Mouse (Mus musculus) forebrain, embryonic 14.5 days (tissue): ENCODE results near the gene Mbtd1. TPM values are rescaled to one million over a fixed set of nuclear protein-coding genes. Genes with fewer than 3 reads are reported as not detected.

Experiments used
- ATAC-seq: fragments of 200-750 bp; cut with Nextera tagmentation; 2 replicates; pipeline ENCODE4 v1.8.0; 2017; ENCODE audit warnings: mild to moderate bottlenecking, moderate library complexity
- DNase-seq: peaks from one replicate; pipeline ENCODE4 v3.0.0-alpha.2; 2015; ENCODE audit warnings: low spot score
- H3K27ac ChIP-seq: fragments of 300-500 bp; sonication (generic); 2 replicates; pipeline ENCODE4 v1.5.1; 2014; ENCODE audit warnings: low read depth, mild to moderate bottlenecking, control low read depth, low read length, moderate library complexity
- H3K27me3 ChIP-seq: fragments of 300-500 bp; sonication (generic); replicated peaks from 2 replicates; pipeline ENCODE4 v1.6.1; 2014; ENCODE audit warnings: low read length, control low read depth, mixed read lengths; ENCODE audit not compliant: control insufficient read depth, insufficient read depth
- H3K36me3 ChIP-seq: fragments of 300-500 bp; sonication (generic); 2 replicates; pipeline ENCODE4 v1.6.1; 2014; ENCODE audit warnings: low read length, control low read depth; ENCODE audit not compliant: control insufficient read depth, insufficient read depth
- H3K4me1 ChIP-seq: fragments of 300-500 bp; sonication (generic); 2 replicates; pipeline ENCODE4 v1.6.1; 2014; ENCODE audit warnings: antibody characterized with exemption, low read length, control low read depth; ENCODE audit not compliant: control insufficient read depth, insufficient read depth
- H3K4me2 ChIP-seq: fragments of 300-500 bp; sonication (generic); 2 replicates; pipeline ENCODE4 v1.6.1; 2014; ENCODE audit warnings: mild to moderate bottlenecking, control low read depth, low read length
- H3K4me3 ChIP-seq: fragments of 300-500 bp; sonication (generic); 2 replicates; pipeline ENCODE4 v1.5.1; 2014; ENCODE audit warnings: low read depth, low read length, control low read depth
- H3K9ac ChIP-seq: fragments of 300-500 bp; sonication (generic); 2 replicates; pipeline ENCODE4 v1.6.1; 2014; ENCODE audit warnings: mild to moderate bottlenecking, low read length, control low read depth, moderate library complexity
- H3K9me3 ChIP-seq: fragments of 300-500 bp; sonication (generic); replicated peaks from 2 replicates; pipeline ENCODE4 v1.6.1; 2016; ENCODE audit warnings: low read length, control low read depth, mixed read lengths; ENCODE audit not compliant: control insufficient read depth
- WGBS: fragments of 180-500 bp; shearing (Covaris S2); extraction: QIAGEN DNeasy Blood & Tissue Kit; methylation state at CpG from one replicate; pipeline ENCODE4 v1.1.7; 2014; 5-methylcytosine and 5-hydroxymethylcytosine counted together
- polyA plus RNA-seq: library from polyadenylated mRNA; unstranded; fragments of >200 nt; fragmentation: Nextera tagmentation; extraction: Ambion mirVana; gene quantifications from 2 replicates; pipeline ENCODE4 v1.2.1, GENCODE M21; 2014

Mbtd1 gene
- polyA plus RNA-seq, 1 experiment from 2014 or later = 27.2 TPM

- WGBS = 68% methylated on average over 12 of the region's 12 CpGs
- no peaks in the 10 kb centered on the region for H3K36me3 ChIP-seq
- DNase-seq (no peak), ATAC-seq (no peak)
- H3K27me3 ChIP-seq = no peaks in the 10 kb centered on the region
- no peak overlapping the region for H3K9ac ChIP-seq
- no peak overlapping the region for H3K27ac ChIP-seq
- no peak overlapping the region for H3K4me2 ChIP-seq
- no peak overlapping the region for H3K4me3 ChIP-seq
- no peaks in the 10 kb centered on the region for H3K9me3 ChIP-seq
- H3K4me1 ChIP-seq = no peaks in the 10 kb centered on the region
Measured at GRCm38 (mm10) chr11:93988328-93989062, 102.8 kb downstream of the Mbtd1 start.

DNA sequence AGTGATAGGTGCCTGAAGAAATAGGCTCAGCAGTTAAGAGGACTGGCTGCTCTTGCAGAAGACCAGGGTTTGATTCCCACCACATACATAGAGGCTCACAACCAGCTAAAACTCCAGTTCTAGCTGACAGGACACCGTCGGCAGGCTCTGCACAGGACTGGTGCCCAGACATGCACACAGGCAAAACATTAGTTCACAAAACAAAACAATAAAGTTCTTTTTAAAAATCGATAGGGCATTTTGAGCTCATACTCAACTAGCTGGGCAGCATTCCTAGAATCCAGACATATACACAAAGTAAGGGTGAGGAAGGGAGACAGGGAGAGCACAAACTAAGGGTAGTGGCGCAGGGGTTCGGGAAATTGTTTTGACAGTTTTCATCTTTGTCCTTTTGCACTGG is 108.9 kb downstream of the Mbtd1 start:
- H3K4me3 ChIP-seq = peak overlapping the region; percentile 92; the same call in 1 of the 2 replicates
- H3K4me2 ChIP-seq = peak overlapping the region; percentile 85
- 73% methylated on average over 5 of the region's 5 CpGs for WGBS
- no peaks in the 10 kb centered on the region for H3K36me3 ChIP-seq
- ATAC-seq = no peak
- no peak for DNase-seq
- no peaks in the 10 kb centered on the region for H3K9me3 ChIP-seq
- 0 out of 2 replicates have a peak overlapping the region, but pooled peaks have one; percentile 78 for H3K27ac ChIP-seq
- 0 out of 2 replicates have a peak overlapping the region, but pooled peaks have one; percentile 62 for H3K9ac ChIP-seq
- H3K27me3 ChIP-seq = no peaks in the 10 kb centered on the region
- H3K4me1 ChIP-seq = peaks cover 17% of the 10 kb centered on the region

DNA sequence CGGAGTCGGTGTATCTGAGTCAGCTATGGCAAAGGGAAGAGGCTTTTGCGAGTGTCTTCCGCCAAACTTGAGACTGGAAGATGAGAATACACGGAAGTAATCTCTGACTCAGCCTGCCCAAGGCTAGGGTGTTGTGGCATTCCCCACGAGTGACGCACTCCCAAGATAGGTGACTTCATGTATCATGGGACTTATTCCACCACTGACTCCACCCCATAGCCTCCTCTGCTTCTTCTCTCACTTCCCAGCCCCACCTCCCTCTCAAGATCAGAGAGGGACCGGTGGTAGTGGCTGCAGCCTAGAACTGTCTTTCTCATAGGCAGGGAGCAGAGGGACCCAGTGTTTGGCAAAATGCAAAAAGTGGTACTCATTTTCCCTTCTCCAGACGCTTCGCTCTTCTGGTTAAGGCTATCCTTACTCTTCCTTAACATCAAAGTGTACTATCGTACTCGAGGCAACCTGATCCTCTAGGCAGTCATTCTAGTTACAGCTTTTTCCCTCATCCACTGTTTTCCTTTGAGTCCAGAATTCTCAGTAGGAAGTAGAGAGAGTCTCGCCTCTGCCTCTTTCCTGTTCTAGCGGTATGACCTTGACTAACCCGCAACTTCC is 109.6 kb downstream of the Mbtd1 start:
- H3K4me2 ChIP-seq = peak overlapping the region; percentile 85
- H3K9ac ChIP-seq = peak overlapping the region; percentile 62
- H3K27me3 ChIP-seq = no peaks in the 10 kb centered on the region
- no peaks in the 10 kb centered on the region for H3K9me3 ChIP-seq
- peak overlapping the region; percentile 92 for H3K4me3 ChIP-seq
- no peaks in the 10 kb centered on the region for H3K36me3 ChIP-seq
- 10% methylated on average over 15 of the region's 15 CpGs for WGBS
- peaks cover 17% of the 10 kb centered on the region for H3K4me1 ChIP-seq
- DNase-seq (peak; percentile 37), ATAC-seq (peak; percentile 27)
- H3K27ac ChIP-seq = peak overlapping the region; percentile 78

DNA sequence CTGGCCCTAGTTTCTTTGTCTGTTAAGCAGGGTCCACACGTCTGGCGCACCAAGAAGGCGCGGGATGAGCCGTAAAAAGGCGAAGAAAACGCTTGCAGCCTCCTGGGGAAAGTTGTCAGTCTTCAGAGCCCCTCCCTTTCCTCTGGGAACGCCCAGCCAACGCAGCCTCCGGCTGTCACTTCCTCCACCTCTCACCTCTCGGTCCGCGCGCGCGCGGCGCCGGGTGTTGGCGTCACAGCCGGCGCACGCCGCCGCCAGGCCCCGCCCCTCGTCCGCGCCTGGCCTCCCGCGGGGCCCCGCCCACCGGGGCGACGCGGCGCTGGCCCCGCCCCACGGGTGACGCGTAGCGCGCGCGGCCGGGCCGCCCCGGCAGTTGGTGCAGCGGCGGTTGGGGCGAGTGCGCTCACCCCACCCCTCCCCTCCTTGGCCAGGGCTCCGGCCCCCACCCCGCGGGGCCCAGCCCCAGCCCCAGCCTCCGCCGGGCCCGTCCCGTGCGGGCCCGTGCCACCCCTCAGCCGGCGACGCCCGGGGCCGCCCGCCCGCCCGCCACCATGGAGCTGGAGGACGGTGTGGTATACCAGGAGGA is 110.2 kb downstream of the Mbtd1 start, which contains the start of gene Spag9:
Gene Spag9, plus strand, starts transcription at position 372 of the 586 bp plus-strand sequence.
- H3K27ac ChIP-seq = peak within 1 kb of the TSS; percentile 78
- peak within 1 kb of the TSS; percentile 92 for H3K9ac ChIP-seq
- H3K36me3 ChIP-seq = no peaks in the 10 kb centered on the region
- DNase-seq (peak; percentile 96), ATAC-seq (peak; percentile 94)
- peak within 1 kb of the TSS; percentile 92 for H3K4me3 ChIP-seq
- peak within 1 kb of the TSS; percentile 96 for H3K4me2 ChIP-seq
- WGBS = 1% methylated on average over 23 of the region's 70 CpGs
- no peaks in the 10 kb centered on the region for H3K27me3 ChIP-seq
- H3K4me1 ChIP-seq = peaks cover 17% of the 10 kb centered on the region
- H3K9me3 ChIP-seq = no peaks in the 10 kb centered on the region

Other genes with a start within 250 kb of the Mbtd1 start
- gene Utp18, start 86 bp upstream of the Mbtd1 start, polyA plus RNA-seq = 34.3 and 38.8 TPM in 2 replicates
- 107 and 124 TPM in 2 replicates for gene Nme2, start 70.4 kb downstream of the Mbtd1 start, polyA plus RNA-seq
- 359 and 434 TPM in 2 replicates for gene Gm20390, start 82.4 kb downstream of the Mbtd1 start, polyA plus RNA-seq
- gene Nme1, start 82.7 kb downstream of the Mbtd1 start, polyA plus RNA-seq = 391 and 476 TPM in 2 replicates
- gene Spag9, start 110.2 kb downstream of the Mbtd1 start, polyA plus RNA-seq = 89.6 and 109 TPM in 2 replicates